Mouse (Mus musculus): ENCODE results near the gene Gm2a.

Gene Gm2a

GRCm38 (mm10) chr11:55131077-55131742, 33.3 kb downstream of the Gm2a start:
- no peak for DNase-seq (ENCODE audit: low read depth, low spot score)

DNA sequence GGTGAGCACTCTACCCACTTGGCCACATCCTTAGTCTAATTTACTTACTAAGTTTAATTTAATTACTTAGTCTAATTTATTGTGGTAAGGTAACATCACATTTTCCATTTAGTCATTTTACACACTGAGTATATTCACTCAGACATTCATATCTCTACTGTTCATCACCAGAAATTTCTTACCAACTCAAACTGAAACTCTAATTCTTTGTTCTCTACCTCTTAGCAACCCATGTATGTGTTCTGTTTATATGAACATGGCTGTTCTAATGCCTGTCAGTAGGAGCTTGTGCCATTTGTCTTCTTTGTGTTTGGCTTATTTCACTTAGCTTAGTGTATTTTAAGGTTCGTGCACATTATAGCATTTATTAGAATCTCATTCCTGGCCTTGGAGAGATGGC, 34.0 kb downstream of the Gm2a start:
- no peak for DNase-seq (ENCODE audit: low read depth, low spot score)

DNA sequence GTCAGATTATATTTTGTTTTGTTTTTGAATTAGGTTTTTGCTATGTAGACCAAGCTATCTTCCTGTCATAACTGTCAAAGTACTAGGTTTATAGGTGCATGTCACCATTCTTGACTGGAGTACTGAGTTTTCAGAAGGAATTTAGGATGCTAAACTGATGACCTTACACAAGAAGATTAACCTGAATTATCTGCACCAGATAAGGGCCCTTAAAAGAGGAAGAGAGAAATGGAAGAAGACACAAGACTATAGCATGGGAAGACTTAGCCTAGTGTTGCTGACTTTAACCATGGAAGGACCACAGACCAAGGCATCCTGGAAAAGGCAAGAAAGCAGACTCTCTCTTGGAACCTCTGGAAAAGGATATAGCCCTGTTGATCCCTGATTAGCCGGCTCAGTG, 35.3 kb downstream of the Gm2a start:
- DNase-seq (ENCODE audit: low read depth, low spot score): no peak

DNA sequence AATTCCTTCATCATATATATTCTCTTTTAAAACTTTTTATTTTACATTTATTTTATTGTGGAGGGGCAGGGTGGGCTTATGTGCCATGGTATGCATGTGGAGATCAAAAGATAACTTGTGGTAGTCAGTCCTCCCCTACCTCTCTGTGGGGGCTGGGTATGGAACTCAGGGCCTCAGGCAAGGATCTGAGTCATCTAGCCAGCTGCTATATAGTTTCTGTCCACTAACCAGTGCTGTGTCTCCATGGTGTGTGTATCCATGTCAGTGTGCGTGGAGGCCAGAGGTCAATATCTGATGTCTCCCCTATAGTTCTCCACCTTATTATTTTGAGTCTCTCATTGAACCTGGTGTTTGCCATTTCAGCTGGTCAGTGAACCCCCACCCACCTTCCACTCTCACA, 36.5 kb downstream of the Gm2a start:
- no peak for DNase-seq (ENCODE audit: low read depth, low spot score)

DNA sequence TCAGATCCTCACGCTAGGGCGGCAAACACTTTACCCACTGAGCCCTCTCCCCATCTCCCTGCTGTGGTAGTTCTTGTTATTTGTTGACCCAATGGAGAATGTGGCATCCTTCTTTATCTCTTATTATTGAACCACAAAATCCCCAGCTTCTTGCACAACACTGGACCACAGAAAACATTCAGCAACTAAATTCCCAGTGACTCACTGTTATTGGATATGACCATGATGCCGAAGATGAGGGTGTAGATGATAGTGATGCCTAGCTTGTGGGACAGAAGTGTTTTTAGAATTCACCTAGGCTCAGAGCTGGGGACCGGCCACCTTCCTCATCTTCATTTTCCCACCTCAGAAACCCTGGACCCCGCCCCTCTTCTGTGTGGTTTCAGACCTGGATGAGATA, 37.0 kb downstream of the Gm2a start:
- DNase-seq (ENCODE audit: low read depth, low spot score): no peak

DNA sequence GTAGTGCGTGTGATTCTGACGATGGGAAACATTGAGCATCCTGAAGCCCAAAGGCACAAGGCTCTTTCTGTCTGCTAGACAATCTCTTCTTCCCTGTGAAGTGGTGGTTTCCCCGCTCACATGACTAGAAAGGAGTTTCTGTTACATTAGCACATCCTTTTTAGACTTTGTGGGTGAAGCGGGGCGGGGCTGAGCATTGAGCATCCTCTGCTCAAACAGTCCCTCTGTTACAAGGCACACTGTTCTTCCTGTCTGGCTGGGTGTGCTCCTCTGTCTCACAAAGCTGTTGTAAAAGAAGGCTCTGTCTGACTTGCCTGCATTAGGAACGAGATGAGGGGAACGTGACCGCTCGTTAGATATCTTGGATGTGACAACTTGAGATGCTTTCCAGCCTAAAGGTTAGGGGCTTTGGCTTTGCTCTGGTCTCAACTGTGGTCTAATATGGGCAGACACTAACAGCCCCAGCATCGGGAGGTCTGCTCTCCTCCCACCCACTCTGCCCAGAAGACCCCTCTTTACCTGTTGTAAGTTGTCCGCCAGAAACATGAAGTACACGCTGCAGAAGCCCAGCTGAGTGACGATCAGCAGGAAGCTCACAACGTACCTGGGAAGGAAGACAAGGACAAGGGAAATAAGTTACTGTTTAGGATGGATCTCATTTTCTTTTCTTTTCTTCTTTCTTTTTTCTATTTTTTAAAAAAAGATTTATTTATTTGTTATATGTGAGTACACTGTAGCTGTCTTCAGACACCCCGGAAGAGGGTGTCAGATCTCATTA, 39.0 kb downstream of the Gm2a start:
- no peak for DNase-seq (ENCODE audit: low read depth, low spot score)

- no peak for DNase-seq (ENCODE audit: low read depth, low spot score)
These were observed 39.7 kb downstream of the Gm2a start for GRCm38 (mm10) chr11:55137646-55138045.

DNA sequence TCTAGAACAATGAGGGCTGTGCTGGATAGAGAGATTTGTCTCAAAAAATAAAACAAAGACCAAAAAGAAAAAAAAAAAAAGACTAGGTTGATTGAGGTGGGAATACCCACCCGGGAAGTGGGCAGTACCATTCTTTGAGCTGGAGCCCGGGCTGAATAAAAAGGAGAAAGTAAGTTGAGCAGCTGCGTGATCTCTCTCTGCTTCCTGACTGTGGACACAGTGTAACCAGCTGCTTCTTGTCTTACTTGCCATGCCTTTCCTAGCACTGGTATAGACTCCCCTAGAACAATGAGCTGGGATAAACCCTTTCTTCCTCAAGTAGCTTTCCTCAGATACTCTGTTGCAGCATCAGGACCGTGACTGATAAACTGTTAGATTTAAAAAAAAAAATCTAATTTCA, 43.6 kb downstream of the Gm2a start:
- DNase-seq (ENCODE audit: low read depth, low spot score): no peak

DNA sequence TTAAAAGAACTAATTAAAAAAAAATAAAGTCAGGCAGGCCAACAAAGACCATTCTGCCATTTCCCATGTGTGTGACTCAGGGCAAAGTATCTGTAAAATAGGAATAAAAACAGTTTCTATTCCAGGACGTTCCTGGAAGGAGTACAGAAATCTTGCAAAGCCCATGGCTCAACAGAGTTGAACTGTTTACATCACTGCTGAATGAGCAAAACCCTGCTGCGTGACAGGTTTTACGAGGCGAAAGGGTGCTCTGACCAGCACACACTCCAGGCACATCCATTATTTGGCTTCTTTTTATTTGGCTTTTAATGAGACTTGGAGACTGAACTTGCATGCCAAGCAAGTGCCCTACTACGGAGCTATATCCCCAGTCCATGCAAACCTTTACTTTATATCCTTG, 46.1 kb downstream of the Gm2a start:
- no peak for DNase-seq (ENCODE audit: low read depth, low spot score)

- no peak for DNase-seq (ENCODE audit: low read depth, low spot score)
These were observed 48.9 kb downstream of the Gm2a start for GRCm38 (mm10) chr11:55146855-55147254.

GRCm38 (mm10) chr11:55147423-55147822, 49.5 kb downstream of the Gm2a start:
- no peak for DNase-seq (ENCODE audit: low read depth, low spot score)

DNA sequence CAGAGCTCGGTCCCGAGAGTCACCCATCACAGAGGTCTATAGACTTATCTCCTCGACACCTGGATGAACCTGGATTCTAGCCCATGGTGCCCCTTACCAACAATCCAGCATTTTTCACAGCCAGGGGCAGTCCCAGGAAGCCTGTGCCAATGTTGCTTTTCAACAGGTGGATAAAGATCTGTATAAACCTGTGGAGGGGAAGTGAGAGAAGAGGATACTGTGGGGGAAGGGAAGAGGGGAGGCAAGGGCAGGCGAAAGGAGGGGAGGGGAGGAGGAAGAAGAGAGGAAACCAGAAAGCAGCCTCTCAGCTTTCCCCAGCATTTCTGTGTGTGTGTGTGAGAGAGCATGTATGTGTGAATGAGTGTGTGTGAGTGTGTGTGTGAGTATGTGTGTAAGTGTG, 50.5 kb downstream of the Gm2a start:
- no peak for DNase-seq (ENCODE audit: low read depth, low spot score)

- no peak for DNase-seq (ENCODE audit: low read depth, low spot score)
These were observed 53.7 kb downstream of the Gm2a start, which contains the start of gene Slc36a3 for GRCm38 (mm10) chr11:55151608-55152007. TSS of gene Slc36a3 (minus strand) at chr11:55151708.

GRCm38 (mm10) chr11:55154398-55155069, 56.6 kb downstream of the Gm2a start:
- no peak for DNase-seq (ENCODE audit: low read depth, low spot score)

GRCm38 (mm10) chr11:55155070-55155421, 57.1 kb downstream of the Gm2a start:
- no peak for DNase-seq (ENCODE audit: low read depth, low spot score)

- DNase-seq (ENCODE audit: low read depth, low spot score): peak; percentile 73
These were observed 61.0 kb downstream of the Gm2a start for GRCm38 (mm10) chr11:55158785-55159359.

Data from mesoderm, embryonic 11.5 days (tissue).